Mouse (Mus musculus) C2C12 (cell line): ENCODE results near the gene Morn1.

Experiments used
- CEBPB ChIP-seq: IDR thresholded peaks from one replicate; pipeline ENCODE4 v1.6.1; 2011; ENCODE audit warnings: low read depth, mild to moderate bottlenecking, control low read depth, moderate library complexity
- CTCF ChIP-seq: IDR thresholded peaks from one replicate; pipeline ENCODE4 v1.5.1; 2011; ENCODE audit not compliant: control insufficient read depth, insufficient read depth, insufficient read length
- MAX ChIP-seq: IDR thresholded peaks from one replicate; pipeline ENCODE4 v1.6.1; 2011; ENCODE audit warnings: mild to moderate bottlenecking, control low read depth
- MYOD1 ChIP-seq: IDR thresholded peaks from one replicate; pipeline ENCODE4 v1.6.1; 2011; ENCODE audit warnings: low read depth; ENCODE audit not compliant: control insufficient read depth, insufficient read length

GRCm38 (mm10) chr4:155152476-155152875 is 66.1 kb downstream of the Morn1 start:
- TF ChIP-seq CTCF (no peak), CEBPB (no peak), MYOD1 (no peak), MAX (no peak)
